Comparison of ENCODE assay signal across 9 mouse cellular contexts in genomic region chr13:17028595-17028994, GRCm38 (mm10).
DNase-seq lines count a peak whose midpoint lies in the region; ATAC-seq lines count a peak whose summit lies in the region.
"Had no signal": no experiment of that assay in that cellular context is flagged by ENCODE, and none has a peak within 500 bp of the region (broad histone marks: within the 10 kb centered on the region; RNA-seq: fewer than 3 reads in every experiment).

No protein-coding gene starts in this region.

- intact Hi-C loops in left cerebral cortex, postnatal 14 days (cut with DNase I): no loop called here

- no peak overlapping the region for H3K9ac ChIP-seq in hindbrain, embryonic 12.5 days
- H3K9ac ChIP-seq in intestine, embryonic 15.5 days: no peak overlapping the region

- ATAC-seq in hindbrain, embryonic 12.5 days (ENCODE audit: low FRiP score): no peak
- peak; percentile 68; the same call in 1 of the 2 replicates for ATAC-seq in intestine, embryonic 15.5 days
- ATAC-seq in megakaryocyte-erythroid progenitor cell, adult 5-6 weeks (replicated peaks; ENCODE audit: low FRiP score, low TSS enrichment, poor library complexity, severe bottlenecking): peak; percentile 82

- DNase-seq in hindbrain, embryonic 10.5 days (ENCODE audit: low spot score): peak; percentile 40
- DNase-seq in adrenal gland, postnatal 25 days: peak; percentile 38
- DNase-seq in fat pad, adult 2 months (ENCODE audit: extremely low read depth, low read depth, low spot score): peak; percentile 1
- DNase-seq in left cerebral cortex, postnatal 14 days (ENCODE audit: low spot score in 2 of 2): peak; percentile 63 to 75
- DNase-seq in spleen, postnatal 36 days (ENCODE audit: low spot score in 2 of 2): peak; percentile 27 to 60

- H3K9me3 ChIP-seq in hindbrain, embryonic 10.5 days: no peaks in the 10 kb centered on the region
- H3K9me3 ChIP-seq in hindbrain, embryonic 12.5 days (replicated peaks): no peaks in the 10 kb centered on the region
- no peaks in the 10 kb centered on the region for H3K9me3 ChIP-seq in intestine, embryonic 15.5 days

- H3K4me2 ChIP-seq in hindbrain, embryonic 12.5 days (replicated peaks): no peak overlapping the region
- H3K4me2 ChIP-seq in intestine, embryonic 15.5 days (replicated peaks): no peak overlapping the region

- no peaks in the 10 kb centered on the region for H3K4me1 ChIP-seq in hindbrain, embryonic 10.5 days (replicated peaks)
- H3K4me1 ChIP-seq in hindbrain, embryonic 12.5 days: no peaks in the 10 kb centered on the region
- no peaks in the 10 kb centered on the region for H3K4me1 ChIP-seq in intestine, embryonic 15.5 days (replicated peaks)

- H3K27ac ChIP-seq in hindbrain, embryonic 10.5 days: no peak overlapping the region
- H3K27ac ChIP-seq in hindbrain, embryonic 12.5 days: no peak overlapping the region
- H3K27ac ChIP-seq in intestine, embryonic 15.5 days: no peak overlapping the region

- no peaks in the 10 kb centered on the region for H3K36me3 ChIP-seq in hindbrain, embryonic 10.5 days
- H3K36me3 ChIP-seq in hindbrain, embryonic 12.5 days: no peaks in the 10 kb centered on the region
- no peaks in the 10 kb centered on the region for H3K36me3 ChIP-seq in intestine, embryonic 15.5 days

- 38% methylated on average over 3 of the region's 3 CpGs for WGBS in hindbrain, embryonic 10.5 days
- 42% methylated on average over 3 of the region's 3 CpGs for WGBS in hindbrain, embryonic 12.5 days
- WGBS in intestine, embryonic 15.5 days: 30% methylated on average over 3 of the region's 3 CpGs

- no peaks in the 10 kb centered on the region for H3K27me3 ChIP-seq in hindbrain, embryonic 10.5 days (ENCODE audit: insufficient read depth, poor library complexity, severe bottlenecking)
- H3K27me3 ChIP-seq in hindbrain, embryonic 12.5 days: no peaks in the 10 kb centered on the region
- no peaks in the 10 kb centered on the region for H3K27me3 ChIP-seq in intestine, embryonic 15.5 days (replicated peaks)

- H3K4me3 ChIP-seq in hindbrain, embryonic 10.5 days: no peak overlapping the region
- H3K4me3 ChIP-seq in hindbrain, embryonic 12.5 days: no peak overlapping the region
- H3K4me3 ChIP-seq in intestine, embryonic 15.5 days (replicated peaks): no peak overlapping the region
- H3K4me3 ChIP-seq: myocyte had no signal

Comparison
In these comparisons a context has a peak if more than half of its experiments do, and no peak if none do; other contexts are left out.
1. DNase-seq: peak in every context shown above with its lines; median percentile 69 in left cerebral cortex, postnatal 14 days; 44 in spleen, postnatal 36 days; 40 in hindbrain, embryonic 10.5 days; 38 in adrenal gland, postnatal 25 days; 1 in fat pad, adult 2 months.